Mouse (Mus musculus) forebrain, embryonic 13.5 days (tissue): ENCODE measurements around the gene Txndc11. TPM values are rescaled to one million over a fixed set of nuclear protein-coding genes. Genes with fewer than 3 reads are reported as not detected.
"Not testable (repeated sequence)": the region's sequence is repeated elsewhere in the genome, so short reads cannot be mapped to it uniquely, and the experiment has no call there.

Source experiments
- ATAC-seq: fragments of 200-750 bp; cut with Nextera tagmentation; 2 replicates; pipeline ENCODE4 v1.8.0; 2017
- H3K27ac ChIP-seq: fragments of 300-500 bp; sonication (generic); 2 replicates; pipeline ENCODE4 v1.5.1; 2015; ENCODE audit warnings: inconsistent platforms, mild to moderate bottlenecking, moderate library complexity
- H3K27me3 ChIP-seq: fragments of 300-500 bp; sonication (generic); 2 replicates; pipeline ENCODE4 v1.6.1; 2015; ENCODE audit warnings: mild to moderate bottlenecking, inconsistent platforms
- H3K36me3 ChIP-seq: fragments of 300-500 bp; sonication (generic); 2 replicates; pipeline ENCODE4 v1.6.1; 2015; ENCODE audit warnings: mild to moderate bottlenecking, inconsistent platforms; ENCODE audit not compliant: poor library complexity, severe bottlenecking
- H3K4me1 ChIP-seq: fragments of 300-500 bp; sonication (generic); 2 replicates; pipeline ENCODE4 v1.6.1; 2015; ENCODE audit warnings: inconsistent platforms
- H3K4me2 ChIP-seq: fragments of 300-500 bp; sonication (generic); 2 replicates; pipeline ENCODE4 v1.6.1; 2015; ENCODE audit warnings: inconsistent platforms, mild to moderate bottlenecking, moderate library complexity
- H3K4me3 ChIP-seq: fragments of 300-500 bp; sonication (generic); 2 replicates; pipeline ENCODE4 v1.5.1; 2015; ENCODE audit warnings: mild to moderate bottlenecking, inconsistent platforms
- H3K9ac ChIP-seq: fragments of 300-500 bp; sonication (generic); 2 replicates; pipeline ENCODE4 v1.6.1; 2015; ENCODE audit warnings: mild to moderate bottlenecking, inconsistent platforms
- H3K9me3 ChIP-seq: fragments of 300-500 bp; sonication (generic); replicated peaks from 2 replicates; pipeline ENCODE4 v1.6.1; 2016; ENCODE audit warnings: inconsistent platforms
- WGBS: fragments of 180-500 bp; shearing (Covaris S2); methylation state at CpG from one replicate; pipeline ENCODE4 v1.1.7; 2015; 5-methylcytosine and 5-hydroxymethylcytosine counted together
- polyA plus RNA-seq: library from polyadenylated mRNA; unstranded; fragments of >200 nt; fragmentation: Nextera tagmentation; extraction: Ambion mirVana; gene quantifications from 2 replicates; pipeline ENCODE4 v1.2.1, GENCODE M21; 2015

Txndc11 gene
- polyA plus RNA-seq, result 26.0 and 26.4 TPM in 2 replicates

GRCm38 (mm10) chr16:11134348-11135344, at the start of gene Txndc11:
Txndc11 (minus strand) TSS chr16:11134650.
- Histone ChIP-seq H3K27ac (peak within 1 kb of the TSS; percentile 89), H3K9ac (peak within 1 kb of the TSS; percentile 92), H3K4me3 (peak within 1 kb of the TSS; percentile 89), H3K27me3 (no peaks in the 10 kb centered on the region), H3K9me3 (no peaks in the 10 kb centered on the region), H3K36me3 (peaks cover 25% of the 10 kb centered on the region), H3K4me1 (peaks cover 25% of the 10 kb centered on the region), H3K4me2 (peak within 1 kb of the TSS; percentile 80)
- under 1% methylated on average over 80 of the region's 80 CpGs for WGBS
- ATAC-seq, result peak; percentile 99

- H3K27ac ChIP-seq, result no peak overlapping the region
- no peaks in the 10 kb centered on the region for H3K9me3 ChIP-seq
- no peaks in the 10 kb centered on the region; the same call in 1 of the 2 replicates for H3K27me3 ChIP-seq
- no peak overlapping the region for H3K9ac ChIP-seq
- H3K4me1 ChIP-seq, result peaks cover 17% of the 10 kb centered on the region
- no peak overlapping the region for H3K4me2 ChIP-seq
- no peak for ATAC-seq
- no peak overlapping the region for H3K4me3 ChIP-seq
- H3K36me3 ChIP-seq, result no peaks in the 10 kb centered on the region
- WGBS, result 77% methylated on average over 2 of the region's 2 CpGs
Observed at GRCm38 (mm10) chr16:11177404-11177803, 43.0 kb upstream of the Txndc11 start.

- no peak for ATAC-seq
- Histone ChIP-seq H3K36me3 (no peaks in the 10 kb centered on the region), H3K4me1 (peaks cover 17% of the 10 kb centered on the region), H3K4me3 (peak overlapping the region; percentile 88), H3K27me3 (no peaks in the 10 kb centered on the region; the same call in 1 of the 2 replicates), H3K4me2 (peak overlapping the region; percentile 85), H3K27ac (no peak overlapping the region), H3K9ac (peak overlapping the region; percentile 88), H3K9me3 (no peaks in the 10 kb centered on the region)
- 4% methylated on average over 4 of the region's 4 CpGs for WGBS
Observed at GRCm38 (mm10) chr16:11176884-11177244, 42.4 kb upstream of the Txndc11 start.

- no peaks in the 10 kb centered on the region for H3K9me3 ChIP-seq
- under 1% methylated on average over 55 of the region's 57 CpGs for WGBS
- H3K36me3 ChIP-seq, result no peaks in the 10 kb centered on the region
- H3K4me3 ChIP-seq, result peak within 1 kb of the TSS; percentile 88
- H3K4me2 ChIP-seq, result peak within 1 kb of the TSS; percentile 85
- no peaks in the 10 kb centered on the region; the same call in 1 of the 2 replicates for H3K27me3 ChIP-seq
- H3K27ac ChIP-seq, result peak within 1 kb of the TSS; percentile 86
- H3K9ac ChIP-seq, result peak within 1 kb of the TSS; percentile 88
- peak; percentile 95 for ATAC-seq
- H3K4me1 ChIP-seq, result peaks cover 17% of the 10 kb centered on the region
Observed at GRCm38 (mm10) chr16:11176208-11176883, 41.9 kb upstream of the Txndc11 start, which contains the start of gene Zc3h7a. Zc3h7a (minus strand) TSS chr16:11176393.

GRCm38 (mm10) chr16:11175489-11176207, 41.2 kb upstream of the Txndc11 start:
- Histone ChIP-seq H3K36me3 (no peaks in the 10 kb centered on the region), H3K27me3 (no peaks in the 10 kb centered on the region; the same call in 1 of the 2 replicates), H3K4me2 (peak overlapping the region; percentile 85), H3K27ac (peak overlapping the region; percentile 86), H3K4me3 (peak overlapping the region; percentile 88), H3K9ac (peak overlapping the region; percentile 88), H3K4me1 (peaks cover 17% of the 10 kb centered on the region), H3K9me3 (no peaks in the 10 kb centered on the region)
- under 1% methylated on average over 63 of the region's 72 CpGs for WGBS
- peak; percentile 61 for ATAC-seq

GRCm38 (mm10) chr16:11175100-11175488, 40.6 kb upstream of the Txndc11 start:
- no peaks in the 10 kb centered on the region; the same call in 1 of the 2 replicates for H3K27me3 ChIP-seq
- peak overlapping the region; percentile 88 for H3K4me3 ChIP-seq
- no peak overlapping the region for H3K27ac ChIP-seq
- ATAC-seq, result no peak
- H3K36me3 ChIP-seq, result no peaks in the 10 kb centered on the region
- peak overlapping the region; percentile 85 for H3K4me2 ChIP-seq
- peak overlapping the region; percentile 88 for H3K9ac ChIP-seq
- H3K4me1 ChIP-seq, result peaks cover 17% of the 10 kb centered on the region
- H3K9me3 ChIP-seq, result no peaks in the 10 kb centered on the region
- WGBS, result 15% methylated on average over 9 of the region's 9 CpGs

GRCm38 (mm10) chr16:11174671-11175081, 40.2 kb upstream of the Txndc11 start:
- Histone ChIP-seq H3K4me2 (peak overlapping the region; percentile 85), H3K9ac (peak overlapping the region; percentile 88), H3K27me3 (no peaks in the 10 kb centered on the region; the same call in 1 of the 2 replicates), H3K27ac (no peak overlapping the region), H3K4me3 (peak overlapping the region; percentile 88), H3K9me3 (no peaks in the 10 kb centered on the region), H3K4me1 (peaks cover 17% of the 10 kb centered on the region), H3K36me3 (no peaks in the 10 kb centered on the region)
- whole genome bisulfite sequencing, result 7% methylated on average over 10 of the region's 10 CpGs
- peak; percentile 12; the same call in 1 of the 2 replicates for ATAC-seq

- 86% methylated on average over 6 of the region's 6 CpGs for WGBS
- no peak overlapping the region for H3K27ac ChIP-seq
- H3K4me3 ChIP-seq, result no peak overlapping the region
- H3K4me1 ChIP-seq, result peaks cover 12% of the 10 kb centered on the region
- H3K27me3 ChIP-seq, result no peaks in the 10 kb centered on the region
- H3K4me2 ChIP-seq, result no peak overlapping the region
- no peak for ATAC-seq
- no peaks in the 10 kb centered on the region for H3K36me3 ChIP-seq
- no peak overlapping the region for H3K9ac ChIP-seq
- no peaks in the 10 kb centered on the region for H3K9me3 ChIP-seq
Observed at GRCm38 (mm10) chr16:11171679-11172078, 37.2 kb upstream of the Txndc11 start.

- Histone ChIP-seq H3K27me3 (no peaks in the 10 kb centered on the region), H3K4me3 (no peak overlapping the region), H3K4me1 (no peaks in the 10 kb centered on the region), H3K36me3 (peaks cover 20% of the 10 kb centered on the region), H3K9me3 (no peaks in the 10 kb centered on the region), H3K9ac (no peak overlapping the region), H3K27ac (no peak overlapping the region), H3K4me2 (no peak overlapping the region)
- no peak for ATAC-seq
- 89% methylated on average over 2 of the region's 2 CpGs for WGBS
Observed at GRCm38 (mm10) chr16:11166431-11166830, 32.0 kb upstream of the Txndc11 start.

GRCm38 (mm10) chr16:11164695-11165255, 30.3 kb upstream of the Txndc11 start:
- H3K4me3 ChIP-seq, result no peak overlapping the region
- 85% methylated on average over 3 of the region's 3 CpGs for WGBS
- no peak overlapping the region for H3K9ac ChIP-seq
- H3K27me3 ChIP-seq, result no peaks in the 10 kb centered on the region
- ATAC-seq, result no peak
- H3K9me3 ChIP-seq, result no peaks in the 10 kb centered on the region
- no peaks in the 10 kb centered on the region for H3K4me1 ChIP-seq
- peaks cover 28% of the 10 kb centered on the region for H3K36me3 ChIP-seq
- no peak overlapping the region for H3K27ac ChIP-seq
- H3K4me2 ChIP-seq, result no peak overlapping the region

GRCm38 (mm10) chr16:11157721-11158120, 23.3 kb upstream of the Txndc11 start:
- ATAC-seq, H3K27me3 ChIP-seq, H3K4me3 ChIP-seq, H3K9ac ChIP-seq, H3K27ac ChIP-seq, H3K4me2 ChIP-seq, H3K4me1 ChIP-seq, H3K9me3 ChIP-seq: not testable (repeated sequence)
- WGBS, result 89% methylated on average over 3 of the region's 3 CpGs
- H3K36me3 ChIP-seq, result peaks cover 69% of the 10 kb centered on the region
